15 mouse cellular contexts compared by ENCODE assay signal in the genomic region with DNA sequence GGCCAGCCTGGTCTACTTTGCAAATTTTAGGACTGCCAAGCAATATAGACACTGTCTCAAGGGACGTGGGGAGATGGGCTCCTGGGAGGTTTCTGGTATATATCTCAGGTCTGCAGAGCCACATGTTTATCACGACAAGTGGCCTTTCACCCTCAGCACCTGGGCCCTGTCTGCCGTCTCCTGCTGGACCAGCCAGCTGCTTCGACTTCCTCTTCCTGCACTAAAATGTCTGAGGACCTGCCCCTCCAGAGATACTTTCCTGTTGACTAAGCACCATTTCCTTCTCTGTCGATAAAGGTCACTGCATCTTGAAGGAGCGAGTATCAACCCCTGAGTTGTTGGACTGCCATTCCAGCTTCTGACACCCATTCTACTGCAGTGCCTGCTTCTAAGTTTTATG. TPM values are rescaled to one million over a fixed set of nuclear protein-coding genes. Genes with fewer than 3 reads are reported as not detected.
DNase-seq lines count a peak whose midpoint lies in the region; ATAC-seq and TF ChIP-seq lines count a peak whose summit lies in the region.
"Had no signal": no experiment of that assay in that cellular context is flagged by ENCODE, and none has a peak within 500 bp of the region (broad histone marks: within the 10 kb centered on the region; RNA-seq: fewer than 3 reads in every experiment).

No protein-coding gene starts in this region.

- no peak for TF ChIP-seq CTCF in lung, postnatal 0 days (IDR thresholded peaks at IDR 0.05)

- peak; percentile 91 for DNase-seq in heart, adult 11 months
- no peak for DNase-seq in heart, embryonic 10.5 days (ENCODE audit: low spot score)
- DNase-seq in lung, postnatal 25 days (ENCODE audit: low spot score): peak; percentile 40
- DNase-seq in lung, postnatal 0 days (ENCODE audit: low spot score): no peak
- peak; percentile 58 for DNase-seq in splenic B cell, adult 2 months (ENCODE audit: low read depth, low spot score)
- DNase-seq in frontal cortex, adult 2 months (ENCODE audit: extremely low spot score in 1 of 2, low spot score in 1 of 2): no peak
- DNase-seq in lung, adult 18-20 months: no peak
- DNase-seq: adrenal gland, adult 8-10 months; cerebellum, adult 18-20 months; left cerebral cortex, postnatal 4 days; lung, postnatal 4 days; right cerebral cortex, postnatal 14 days had no signal

- WGBS in heart, embryonic 10.5 days: 54% methylated on average over 6 of the region's 6 CpGs
- WGBS in lung, postnatal 0 days: 35% methylated on average over 6 of the region's 6 CpGs

- H3K4me3 ChIP-seq in heart, embryonic 10.5 days: no peak overlapping the region
- no peak overlapping the region for H3K4me3 ChIP-seq in lung, postnatal 0 days (ENCODE audit: low read depth, low read length)

- no peaks in the 10 kb centered on the region for H3K9me3 ChIP-seq in heart, embryonic 10.5 days
- no peaks in the 10 kb centered on the region for H3K9me3 ChIP-seq in lung, postnatal 0 days (ENCODE audit: low read length)

- H3K36me3 ChIP-seq in heart, embryonic 10.5 days: peaks cover 66% of the 10 kb centered on the region
- H3K36me3 ChIP-seq in lung, postnatal 0 days (ENCODE audit: insufficient read depth, low read length): peaks cover 28% of the 10 kb centered on the region; the same call in 1 of the 2 replicates
- peaks cover 10% of the 10 kb centered on the region for H3K36me3 ChIP-seq in splenic B cell, adult 2 months (ENCODE audit: control insufficient read depth, insufficient read depth, low read length, poor library complexity, severe bottlenecking)

- ATAC-seq in lung, postnatal 0 days: no peak
- 0 out of 2 replicates have a peak, but pooled peaks have one; percentile 8 for ATAC-seq in granulocyte monocyte progenitor cell, adult 5-6 weeks (replicated peaks; ENCODE audit: poor library complexity, severe bottlenecking)
- ATAC-seq: intestine, embryonic 16.5 days; Patski had no signal

- peaks cover 45% of the 10 kb centered on the region for H3K4me1 ChIP-seq in heart, embryonic 10.5 days
- H3K4me1 ChIP-seq in lung, postnatal 0 days (ENCODE audit: insufficient read depth, low read depth, low read length): peaks cover 13% of the 10 kb centered on the region

- no peaks in the 10 kb centered on the region for H3K27me3 ChIP-seq in heart, embryonic 10.5 days (ENCODE audit: insufficient read depth, poor library complexity, severe bottlenecking)
- no peaks in the 10 kb centered on the region for H3K27me3 ChIP-seq in lung, postnatal 0 days (replicated peaks; ENCODE audit: insufficient read depth, low read length)
- no peaks in the 10 kb centered on the region for H3K27me3 ChIP-seq in splenic B cell, adult 2 months (ENCODE audit: control insufficient read depth, insufficient read depth, low read length, poor library complexity, severe bottlenecking)
- H3K27me3 ChIP-seq: Patski had no signal

- no peak overlapping the region for H3K27ac ChIP-seq in heart, embryonic 10.5 days
- H3K27ac ChIP-seq in lung, postnatal 0 days (ENCODE audit: low read length): no peak overlapping the region

- H3K4me2 ChIP-seq in lung, postnatal 0 days (replicated peaks; ENCODE audit: low read depth, low read length): no peak overlapping the region

- no peak overlapping the region for H3K9ac ChIP-seq in lung, postnatal 0 days (replicated peaks; ENCODE audit: low read depth)

- TF ChIP-seq EP300 in lung, postnatal 0 days (IDR thresholded peaks at IDR 0.05): no peak

RNA-seq across cellular contexts. Expression of a gene that starts 2.7 kb away (rescaled TPM):
- 70.8 and 93.3 TPM in 2 replicates for polyA plus RNA-seq in heart, embryonic 10.5 days (2016; fragmentation: Nextera tagmentation; extraction: Ambion mirVana)
- 70.9 and 76.3 TPM in 2 replicates for polyA plus RNA-seq in lung, postnatal 0 days (2015; fragmentation: Nextera tagmentation; extraction: Ambion mirVana)
- total RNA-seq in granulocyte monocyte progenitor cell, adult 5-6 weeks (2014; fragmentation: Nextera tagmentation): 70.8 and 90.6 TPM in 2 replicates
- 74.1 and 76.1 TPM in 2 replicates for total RNA-seq in granulocyte monocyte progenitor cell, adult 5-6 weeks (2017)
- polyA plus RNA-seq in frontal cortex, adult 2 months (2012; rRNA removed): 71.2 and 72.4 TPM in 2 replicates

RNA-seq across cellular contexts. Expression of a gene that starts 41.8 kb away (rescaled TPM):
- polyA plus RNA-seq in heart, embryonic 10.5 days (2016; fragmentation: Nextera tagmentation; extraction: Ambion mirVana): 8.4 and 9.5 TPM in 2 replicates
- 3.1 and 3.7 TPM in 2 replicates for polyA plus RNA-seq in lung, postnatal 0 days (2015; fragmentation: Nextera tagmentation; extraction: Ambion mirVana)
- 10.4 and 16.8 TPM in 2 replicates for total RNA-seq in granulocyte monocyte progenitor cell, adult 5-6 weeks (2014; fragmentation: Nextera tagmentation)
- 6.9 and 10.3 TPM in 2 replicates for total RNA-seq in granulocyte monocyte progenitor cell, adult 5-6 weeks (2017)
- polyA plus RNA-seq in frontal cortex, adult 2 months (2012; rRNA removed): 19.6 and 20.6 TPM in 2 replicates

Comparison
In these comparisons a context has a peak if more than half of its experiments do, and no peak if none do; other contexts are left out.
1. DNase-seq: peak in heart, adult 11 months (single experiment), lung, postnatal 25 days (single experiment) and splenic B cell, adult 2 months (single experiment); none in heart, embryonic 10.5 days (single experiment), lung, postnatal 0 days (single experiment), frontal cortex, adult 2 months (0 of 2) and lung, adult 18-20 months (0 of 2).